Mouse (Mus musculus) heart, postnatal 0 days (tissue): Measurements from ENCODE around the gene Aloxe3.

Experiments used
- CTCF ChIP-seq: IDR thresholded peaks from 2 replicates; pipeline ENCODE4 v1.5.1; 2016; ENCODE audit warnings: antibody characterized with exemption, control low read depth, low read depth
- EP300 ChIP-seq: IDR thresholded peaks from 2 replicates; pipeline ENCODE4 v1.6.1; 2016; ENCODE audit warnings: antibody characterized with exemption, low read depth

DNA sequence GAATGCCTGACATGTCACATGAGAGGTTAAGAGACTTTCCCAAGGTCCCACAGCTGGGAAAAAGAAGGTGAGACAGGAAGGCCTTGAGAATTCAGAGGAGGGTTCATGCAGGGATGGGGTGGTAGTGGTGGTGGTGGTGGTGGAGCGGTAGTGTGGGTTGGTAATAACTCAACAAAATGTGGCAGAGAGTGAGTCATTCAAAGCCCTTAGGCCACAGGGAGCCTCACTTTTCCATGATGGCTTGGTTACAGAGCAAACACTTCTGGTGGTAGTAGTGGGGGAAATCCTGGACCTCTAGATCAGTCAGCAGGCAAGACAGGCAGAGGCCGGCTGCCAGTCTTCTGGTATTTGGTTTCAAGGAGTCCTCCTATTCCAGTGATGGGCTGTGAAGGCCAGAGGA is 46.9 kb downstream of the Aloxe3 start:
- TF ChIP-seq CTCF: no peak
- no peak for TF ChIP-seq EP300
